Mouse (Mus musculus) liver, postnatal 0 days (tissue): ENCODE data around the gene Plekhg3.

Experiments used
- CTCF ChIP-seq: sonication (generic); IDR thresholded peaks from 2 replicates; pipeline ENCODE4 v1.5.1; 2016; ENCODE audit warnings: antibody characterized with exemption, low read depth
- EP300 ChIP-seq: IDR thresholded peaks from 2 replicates; pipeline ENCODE4 v1.6.1; 2016; ENCODE audit warnings: antibody characterized with exemption, low read depth, mild to moderate bottlenecking

- TF ChIP-seq CTCF, result peak; percentile 49
- TF ChIP-seq EP300, result no peak
These were observed 54.3 kb downstream of the Plekhg3 start for GRCm38 (mm10) chr12:76585028-76585427.
